ENCODE assay signal across 8 mouse cellular contexts in genomic region chr19:21126670-21127069, GRCm38 (mm10).
"Had no signal": no experiment of that assay in that cellular context is flagged by ENCODE, and none has a peak within 500 bp of the region (broad histone marks: within the 10 kb centered on the region; RNA-seq: fewer than 3 reads in every experiment).

No protein-coding gene starts in this region.

- ATAC-seq: midbrain, embryonic 16.5 days had no signal

- H3K27me3 ChIP-seq: limb, embryonic 15.5 days; liver, embryonic 13.5 days; megakaryocyte, embryonic 14.5 days had no signal

- H3K4me3 ChIP-seq: limb, embryonic 15.5 days; liver, embryonic 13.5 days; megakaryocyte, embryonic 14.5 days had no signal

- H3K36me3 ChIP-seq: limb, embryonic 15.5 days; liver, embryonic 13.5 days had no signal

- H3K9ac ChIP-seq: limb, embryonic 15.5 days; liver, embryonic 13.5 days had no signal

- H3K4me2 ChIP-seq: limb, embryonic 15.5 days; liver, embryonic 13.5 days; midbrain, embryonic 11.5 days had no signal

- H3K27ac ChIP-seq: limb, embryonic 15.5 days; liver, embryonic 13.5 days had no signal

- DNase-seq: layer of hippocampus, postnatal 36 days; liver, embryonic 13.5 days; right cerebral cortex, adult 18-20 months; thymus, postnatal 14 days had no signal

- H3K4me1 ChIP-seq: limb, embryonic 15.5 days; liver, embryonic 13.5 days had no signal

- H3K9me3 ChIP-seq: limb, embryonic 15.5 days; liver, embryonic 13.5 days; megakaryocyte, embryonic 14.5 days had no signal
